Mouse (Mus musculus) CH12.LX (cell line): ENCODE data around the gene Rap1gds1. TPM values are rescaled to one million over a fixed set of nuclear protein-coding genes. Genes with fewer than 3 reads are reported as not detected.

Source experiments
- DNase-seq: peaks from one replicate; pipeline ENCODE4 v3.0.0-alpha.2; 2013; ENCODE audit errors: extremely low read depth
- H3K27ac ChIP-seq: 2 replicates; pipeline ENCODE4 v1.5.1; 2012; ENCODE audit warnings: low read depth, mild to moderate bottlenecking, control low read depth, moderate library complexity; ENCODE audit not compliant: insufficient read depth
- H3K27me3 ChIP-seq: replicated peaks from 2 replicates; pipeline ENCODE3; 2012; ENCODE audit warnings: inconsistent platforms
- H3K36me3 ChIP-seq, 2 experiments: replicated peaks in 1 of 2; 2 replicates each; pipeline versions ENCODE3 to v1.6.1; 2012; ENCODE audit warnings: inconsistent platforms in 1 of 2, low read length in 1 of 2, mild to moderate bottlenecking in 1 of 2, mixed read lengths in 1 of 2, moderate library complexity in 1 of 2; ENCODE audit not compliant: control insufficient read depth in 1 of 2, insufficient read depth in 1 of 2
- H3K4me1 ChIP-seq, 2 experiments: 2 replicates each; pipeline ENCODE4 v1.6.1; 2012; ENCODE audit warnings: inconsistent platforms in 1 of 2, moderate library complexity in 1 of 2; ENCODE audit not compliant: insufficient read depth in 2 of 2, control insufficient read depth in 1 of 2
- H3K4me2 ChIP-seq: 2 replicates; pipeline ENCODE4 v1.6.1; 2012; ENCODE audit warnings: low read depth, mild to moderate bottlenecking, control low read depth; ENCODE audit not compliant: poor library complexity, insufficient read depth, severe bottlenecking
- H3K4me3 ChIP-seq, 3 experiments: fragments of 150-350 bp in 1 of 3; sonication (generic) in 1 of 3; replicated peaks in 1 of 3; 2 replicates each; pipeline versions ENCODE3 to v1.5.1; 2011 to 2012; ENCODE audit warnings: low read depth in 2 of 3, low read length in 2 of 3, mild to moderate bottlenecking in 2 of 3, moderate library complexity in 2 of 3, control low read depth in 1 of 3, improper control_type of control experiment in 1 of 3, inconsistent platforms in 1 of 3, mixed read lengths in 1 of 3; ENCODE audit not compliant: poor library complexity in 1 of 3
- H3K79me2 ChIP-seq: replicated peaks from 2 replicates; pipeline ENCODE4 v1.6.1; 2012; ENCODE audit warnings: mild to moderate bottlenecking, moderate library complexity; ENCODE audit not compliant: control insufficient read depth, poor library complexity, insufficient read depth, severe bottlenecking; ENCODE audit errors: extremely low read depth
- H3K9ac ChIP-seq: 2 replicates; pipeline ENCODE4 v1.6.1; 2012; ENCODE audit warnings: low read depth, mild to moderate bottlenecking, control low read depth, moderate library complexity; ENCODE audit not compliant: insufficient read depth
- H3K9me3 ChIP-seq: replicated peaks from 2 replicates; pipeline ENCODE3; 2012; ENCODE audit warnings: low read length, inconsistent platforms, mixed read lengths
- ETS1 ChIP-seq: conservative IDR thresholded peaks from 2 replicates; pipeline ENCODE4 v1.6.1; 2012; ENCODE audit warnings: low read depth, mild to moderate bottlenecking, inconsistent platforms, low read length, improper control_type of control experiment, moderate library complexity
- IRF4 ChIP-seq: IDR thresholded peaks from 2 replicates; pipeline ENCODE4 v1.6.1; 2014; ENCODE audit warnings: low read depth, mild to moderate bottlenecking, inconsistent platforms, low read length, improper control_type of control experiment
- KAT2A ChIP-seq: IDR thresholded peaks from 2 replicates; pipeline ENCODE4 v1.6.1; 2012; ENCODE audit warnings: low read length, improper control_type of control experiment, inconsistent platforms; ENCODE audit not compliant: insufficient replicate concordance
- MAFK ChIP-seq: IDR thresholded peaks from 2 replicates; pipeline ENCODE4 v1.6.1; 2011; ENCODE audit warnings: low read length, improper control_type of control experiment; ENCODE audit not compliant: insufficient replicate concordance
- NELFE ChIP-seq: IDR thresholded peaks from 2 replicates; pipeline ENCODE4 v1.6.1; 2011; ENCODE audit warnings: low read depth, low read length, improper control_type of control experiment
- UBTF ChIP-seq: IDR thresholded peaks from 2 replicates; pipeline ENCODE4 v1.6.1; 2012; ENCODE audit warnings: low read depth, mild to moderate bottlenecking, inconsistent platforms, low read length, improper control_type of control experiment, moderate library complexity
- USF2 ChIP-seq: conservative IDR thresholded peaks from 2 replicates; pipeline ENCODE4 v1.6.1; 2011; ENCODE audit warnings: low read depth, low read length, improper control_type of control experiment
- ZC3H11A ChIP-seq: IDR thresholded peaks from 2 replicates; pipeline ENCODE4 v1.6.1; 2012; ENCODE audit warnings: low read depth, mild to moderate bottlenecking, inconsistent platforms, low read length, improper control_type of control experiment
- ZKSCAN1 ChIP-seq: IDR thresholded peaks from 2 replicates; pipeline ENCODE4 v1.6.1; 2012; ENCODE audit warnings: low read depth, inconsistent platforms, low read length, improper control_type of control experiment, borderline replicate concordance
- ZMIZ1 ChIP-seq: IDR thresholded peaks from 2 replicates; pipeline ENCODE4 v1.6.1; 2012; ENCODE audit warnings: low read depth, mild to moderate bottlenecking, inconsistent platforms, low read length, improper control_type of control experiment
- dilution Hi-C: fragments of 300-500 bp; cut with MboI; formaldehyde crosslinking; loops from 2 replicates; pipeline ENCODE4 v1.14.3; 2020; ENCODE audit warnings: low sequenced_read_pairs; ENCODE audit not compliant: extremely low pct_unique_long_range_greater_than_20kb, extremely low pct_ligation_motif_present
- in situ Hi-C: fragments of 300-500 bp; cut with MboI; formaldehyde crosslinking; loops from 3 replicates; pipeline ENCODE4 v1.14.3; 2019; ENCODE audit warnings: low sequenced_read_pairs, low pct_ligation_motif_present, low pct_unique_long_range_greater_than_20kb, mixed read lengths
- polyA plus RNA-seq: library from polyadenylated mRNA; unstranded; fragments of >175 nt; gene quantifications from 2 replicates; pipeline ENCODE4 v1.2.1, GENCODE M21; 2012; ENCODE audit warnings: low read depth; ENCODE audit not compliant: insufficient read length
- total RNA-seq, 2 experiments: library from RNA; depleted of rRNA; stranded (reverse); fragments of 300-350 nt in 1 of 2; fragments of >200 nt in 1 of 2; gene quantifications; 2 replicates each; pipeline ENCODE4 v1.2.3; 2012 to 2014

Gene Rap1gds1
- total and polyA plus RNA-seq, 3 experiments, result 24.4 to 36.7 (median 26.3) TPM

GRCm38 (mm10) chr3:139033179-139033578 is 41.8 kb downstream of the Rap1gds1 start:
- no peaks in the 10 kb centered on the region for H3K4me1 ChIP-seq
- H3K27me3 ChIP-seq, result no peaks in the 10 kb centered on the region
- in situ Hi-C loops, result no loop called here
- peaks cover 0 to 24% of the 10 kb centered on the region in 2 experiments for H3K36me3 ChIP-seq
- H3K9ac ChIP-seq, result no peak overlapping the region
- DNase-seq, result no peak
- dilution Hi-C loops, result no loop called here
- TF ChIP-seq USF2, result no peak
- TF ChIP-seq NELFE, result no peak
- no peak for TF ChIP-seq ETS1
- no peak for TF ChIP-seq ZMIZ1
- TF ChIP-seq, all 38 proteins: peak for 0
- H3K79me2 ChIP-seq, result no peaks in the 10 kb centered on the region
- H3K4me3 ChIP-seq, result no peak overlapping the region
- H3K9me3 ChIP-seq, result peaks cover 2% of the 10 kb centered on the region
- H3K4me2 ChIP-seq, result no peak overlapping the region
- H3K27ac ChIP-seq, result no peak overlapping the region

GRCm38 (mm10) chr3:139030644-139031227 is 44.3 kb downstream of the Rap1gds1 start:
- no peak for DNase-seq
- peaks cover 2% of the 10 kb centered on the region for H3K9me3 ChIP-seq
- H3K36me3 ChIP-seq, result peaks cover 0 to 23% of the 10 kb centered on the region in 2 experiments
- H3K9ac ChIP-seq, result no peak overlapping the region
- no peaks in the 10 kb centered on the region for H3K79me2 ChIP-seq
- H3K27me3 ChIP-seq, result no peaks in the 10 kb centered on the region
- H3K4me3 ChIP-seq, result no peak overlapping the region
- no peak overlapping the region for H3K4me2 ChIP-seq
- H3K4me1 ChIP-seq, result no peaks in the 10 kb centered on the region
- dilution Hi-C loops (no loop called here), in situ Hi-C loops (no loop called here)
- no peak overlapping the region for H3K27ac ChIP-seq
- TF ChIP-seq ZC3H11A (no peak), IRF4 (no peak), ZKSCAN1 (no peak)

DNA sequence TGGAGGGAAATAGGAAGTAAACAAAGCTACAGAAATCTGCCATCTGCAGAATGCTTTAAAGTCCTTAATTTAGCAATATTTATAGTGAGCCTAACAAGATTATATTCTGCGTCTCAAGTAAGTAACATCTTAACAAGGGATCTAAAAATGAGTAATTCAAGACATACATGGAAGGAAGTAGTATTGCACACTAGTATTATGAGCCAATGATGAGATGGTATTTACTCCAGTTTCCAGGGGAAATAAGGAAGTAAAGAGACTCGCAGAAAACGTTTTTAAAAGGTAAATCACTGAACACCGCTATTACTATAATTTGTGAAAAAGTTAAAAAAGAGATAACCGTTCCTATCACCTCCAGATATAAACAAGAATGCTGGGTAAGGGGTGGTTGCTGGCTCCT is 49.9 kb downstream of the Rap1gds1 start:
- Histone ChIP-seq H3K4me2 (no peak overlapping the region), H3K27me3 (no peaks in the 10 kb centered on the region), H3K4me3 (no peak overlapping the region), H3K9ac (no peak overlapping the region), H3K27ac (no peak overlapping the region), H3K79me2 (no peaks in the 10 kb centered on the region), H3K4me1 (peaks cover 0 to 9% of the 10 kb centered on the region in 2 experiments; a peak in 1 of 4 replicates), H3K9me3 (no peaks in the 10 kb centered on the region)
- in situ Hi-C loops (no loop called here), dilution Hi-C loops (no loop called here)
- no peak for DNase-seq
- TF ChIP-seq ETS1 (no peak), KAT2A (no peak), UBTF (no peak), USF2 (no peak), IRF4 (no peak), MAFK (no peak)
- TF ChIP-seq, all 38 proteins: peak for 0
- H3K36me3 ChIP-seq, result peaks cover 0 to 17% of the 10 kb centered on the region in 2 experiments
